16 mouse cellular contexts compared by ENCODE assay signal in genomic region chr1:173409066-173409465, GRCm38 (mm10). TPM values are rescaled to one million over a fixed set of nuclear protein-coding genes. Genes with fewer than 3 reads are reported as not detected.
DNase-seq lines count a peak whose midpoint lies in the region; ATAC-seq and TF ChIP-seq lines count a peak whose summit lies in the region.
"Had no signal": no experiment of that assay in that cellular context is flagged by ENCODE, and none has a peak within 500 bp of the region (broad histone marks: within the 10 kb centered on the region; RNA-seq: fewer than 3 reads in every experiment).

No protein-coding gene starts in this region.

- dilution Hi-C loops in CH12.LX (cut with MboI; ENCODE audit: extremely low pct_ligation_motif_present, extremely low pct_unique_long_range_greater_than_20kb, low sequenced_read_pairs), result no loop called here

- H3K4me3 ChIP-seq in CH12.LX (replicated peaks in 1 of 3; ENCODE audit: low read depth in 2 of 3, low read length in 2 of 3, poor library complexity in 1 of 3), result no peak overlapping the region
- no peak overlapping the region for H3K4me3 ChIP-seq in kidney, embryonic 15.5 days (replicated peaks)
- H3K4me3 ChIP-seq: limb, embryonic 13.5 days; megakaryocyte, embryonic 14.5 days; neural tube, embryonic 13.5 days had no signal

- in situ Hi-C loops in CH12.LX (cut with MboI; ENCODE audit: low pct_ligation_motif_present, low pct_unique_long_range_greater_than_20kb, low sequenced_read_pairs), result no loop called here

- peak; percentile 66 for DNase-seq in heart, adult 11 months
- DNase-seq in heart, adult 18-20 months, result no peak
- DNase-seq in CH12.LX (ENCODE audit: extremely low read depth), result peak; percentile 70
- no peak for DNase-seq in kidney, adult 11 months
- no peak for DNase-seq in embryo, embryonic 9.5 days (ENCODE audit: extremely low spot score)
- DNase-seq: cerebellum, adult 11-12 months; right cerebral cortex, postnatal 4 days; thymus, adult 2 months had no signal

- no peaks in the 10 kb centered on the region for H3K9me3 ChIP-seq in CH12.LX (replicated peaks; ENCODE audit: low read length)
- no peaks in the 10 kb centered on the region for H3K9me3 ChIP-seq in kidney, embryonic 15.5 days (replicated peaks)
- H3K9me3 ChIP-seq: limb, embryonic 13.5 days; megakaryocyte, embryonic 14.5 days; neural tube, embryonic 13.5 days had no signal

- H3K9ac ChIP-seq in CH12.LX (ENCODE audit: insufficient read depth, low read depth), result no peak overlapping the region
- no peak overlapping the region for H3K9ac ChIP-seq in kidney, embryonic 15.5 days
- H3K9ac ChIP-seq: limb, embryonic 13.5 days; neural tube, embryonic 13.5 days had no signal

- TF ChIP-seq EP300 in CH12.LX (IDR thresholded peaks at IDR 0.05; ENCODE audit: low read length), result 0 out of 2 replicates have a peak, but pooled peaks have one; percentile 26

- H3K27me3 ChIP-seq in CH12.LX (replicated peaks), result no peaks in the 10 kb centered on the region
- no peaks in the 10 kb centered on the region for H3K27me3 ChIP-seq in kidney, embryonic 15.5 days
- H3K27me3 ChIP-seq: limb, embryonic 13.5 days; megakaryocyte, embryonic 14.5 days; neural tube, embryonic 13.5 days; Patski had no signal

- no peaks in the 10 kb centered on the region for H3K36me3 ChIP-seq in CH12.LX (replicated peaks in 1 of 2; ENCODE audit: control insufficient read depth in 1 of 2, insufficient read depth in 1 of 2, low read length in 1 of 2)
- no peaks in the 10 kb centered on the region for H3K36me3 ChIP-seq in kidney, embryonic 15.5 days
- H3K36me3 ChIP-seq: limb, embryonic 13.5 days; neural tube, embryonic 13.5 days had no signal

- TF ChIP-seq CTCF in CH12.LX (conservative IDR thresholded peaks at IDR 0.05 in 1 of 2, IDR thresholded peaks at IDR 0.05 in 1 of 2; ENCODE audit: low read depth in 2 of 2, low read length in 2 of 2), result no peak

- H3K4me1 ChIP-seq in CH12.LX (ENCODE audit: control insufficient read depth in 1 of 2, insufficient read depth in 2 of 2), result peaks cover 5 to 34% of the 10 kb centered on the region in 2 experiments
- peaks cover 8% of the 10 kb centered on the region; the same call in 1 of the 2 replicates for H3K4me1 ChIP-seq in kidney, embryonic 15.5 days
- H3K4me1 ChIP-seq: megakaryocyte, embryonic 14.5 days had no signal

- no peaks in the 10 kb centered on the region for H3K79me2 ChIP-seq in CH12.LX (replicated peaks; ENCODE audit: control insufficient read depth, extremely low read depth, insufficient read depth, poor library complexity, severe bottlenecking)

- no peak for TF ChIP-seq RAD21 in CH12.LX (IDR thresholded peaks at IDR 0.05; ENCODE audit: low read depth, low read length)

- peak; percentile 96 for ATAC-seq in granulocyte monocyte progenitor cell, adult 5-6 weeks (replicated peaks; ENCODE audit: poor library complexity, severe bottlenecking)
- peak; percentile 95 for ATAC-seq in neutrophil, adult 5-6 weeks (ENCODE audit: extremely low read depth, insufficient number of reproducible peaks, low FRiP score, poor library complexity, severe bottlenecking)
- ATAC-seq in kidney, embryonic 15.5 days (replicated peaks; ENCODE audit: low FRiP score), result no peak
- ATAC-seq: hindbrain, embryonic 16.5 days; Patski had no signal

- H3K27ac ChIP-seq in CH12.LX (ENCODE audit: insufficient read depth, low read depth), result no peak overlapping the region
- no peak overlapping the region for H3K27ac ChIP-seq in kidney, embryonic 15.5 days
- H3K27ac ChIP-seq: limb, embryonic 13.5 days; neural tube, embryonic 13.5 days had no signal

- TF ChIP-seq POLR2A in CH12.LX (IDR thresholded peaks at IDR 0.05; ENCODE audit: low read depth, low read length), result no peak

- no peak overlapping the region for H3K4me2 ChIP-seq in CH12.LX (ENCODE audit: insufficient read depth, low read depth, poor library complexity, severe bottlenecking)
- no peak overlapping the region for H3K4me2 ChIP-seq in kidney, embryonic 15.5 days
- H3K4me2 ChIP-seq: limb, embryonic 13.5 days; neural tube, embryonic 13.5 days had no signal

TF ChIP-seq in CH12.LX, 34 proteins besides CTCF, POLR2A, EP300 and RAD21:
- TF ChIP-seq ETS1 (conservative IDR thresholded peaks at IDR 0.05; ENCODE audit: low read depth, low read length) (peak; percentile 58), ELF1 (IDR thresholded peaks at IDR 0.05; ENCODE audit: low read depth, low read length) (0 out of 2 replicates have a peak, but pooled peaks have one; percentile 18), USF2 (conservative IDR thresholded peaks at IDR 0.05; ENCODE audit: low read depth, low read length) (no peak), ZMIZ1 (IDR thresholded peaks at IDR 0.05; ENCODE audit: low read depth, low read length) (no peak), MAX (IDR thresholded peaks at IDR 0.05; ENCODE audit: low read length) (no peak), UBTF (IDR thresholded peaks at IDR 0.05; ENCODE audit: low read depth, low read length) (no peak), BHLHE40 (IDR thresholded peaks at IDR 0.05; ENCODE audit: low read depth, low read length) (peak; percentile 40; the same call in 1 of the 2 replicates), USF1 (IDR thresholded peaks at IDR 0.05; ENCODE audit: low read depth, low read length) (no peak), ZC3H11A (IDR thresholded peaks at IDR 0.05; ENCODE audit: low read depth, low read length) (no peak), KAT2A (IDR thresholded peaks at IDR 0.05; ENCODE audit: insufficient replicate concordance, low read length) (no peak), JUND (conservative IDR thresholded peaks at IDR 0.05; ENCODE audit: low read depth, low read length) (no peak), CHD1 (IDR thresholded peaks at IDR 0.05; ENCODE audit: low read depth, low read length) (no peak)

RNA-seq across cellular contexts. Expression of gene Cadm3, which starts 41.6 kb away (rescaled TPM):
- total RNA-seq in heart, adult 18-20 months (2021), result 1 to 10 TPM; 2.1 to 2.3 TPM
- total RNA-seq in CH12.LX (2012; rRNA removed) (not detected in 2 replicates), CH12.LX (2014; rRNA removed) (not detected in 2 replicates)
- polyA plus RNA-seq in CH12.LX (2012; ENCODE audit: insufficient read length, low read depth), result not detected in 2 replicates
- not detected in 2 replicates for total RNA-seq in granulocyte monocyte progenitor cell, adult 5-6 weeks (2014; fragmentation: Nextera tagmentation)
- 0.26 TPM in 1 of 2 replicates, not detected in the other for total RNA-seq in granulocyte monocyte progenitor cell, adult 5-6 weeks (2017)
- 0.37 TPM in 1 of 2 replicates, not detected in the other for total RNA-seq in neutrophil, adult 5-6 weeks (2017)
- 0.71 and 1.3 TPM in 2 replicates for polyA plus RNA-seq in kidney, embryonic 15.5 days (2015; fragmentation: Nextera tagmentation; extraction: Ambion mirVana)
- polyA plus RNA-seq: Patski had no signal

RNA-seq across cellular contexts. Expression of gene Aim2, which starts 58.4 kb away (rescaled TPM):
- 1 to 10 TPM; 1.2 to 1.6 TPM for total RNA-seq in heart, adult 18-20 months (2021)
- 59.7 and 59.8 TPM in 2 replicates for total RNA-seq in CH12.LX (2012; rRNA removed)
- 117 and 130 TPM in 2 replicates for total RNA-seq in CH12.LX (2014; rRNA removed)
- 83.7 and 87.0 TPM in 2 replicates for polyA plus RNA-seq in CH12.LX (2012; ENCODE audit: insufficient read length, low read depth)
- total RNA-seq in granulocyte monocyte progenitor cell, adult 5-6 weeks (2014; fragmentation: Nextera tagmentation), result 59.1 and 67.7 TPM in 2 replicates
- 80.6 and 90.7 TPM in 2 replicates for total RNA-seq in granulocyte monocyte progenitor cell, adult 5-6 weeks (2017)
- total RNA-seq in neutrophil, adult 5-6 weeks (2017), result 207 and 213 TPM in 2 replicates
- 2.7 and 2.9 TPM in 2 replicates for polyA plus RNA-seq in kidney, embryonic 15.5 days (2015; fragmentation: Nextera tagmentation; extraction: Ambion mirVana)

Comparison
In these comparisons a context has a peak if more than half of its experiments do, and no peak if none do; other contexts are left out.
1. DNase-seq: peak in heart, adult 11 months (single experiment) and CH12.LX (single experiment); none in heart, adult 18-20 months (0 of 2), kidney, adult 11 months (single experiment) and embryo, embryonic 9.5 days (single experiment).
2. RNA of gene Aim2, which starts 58.4 kb away (total RNA-seq): 207 to 213 TPM in neutrophil, adult 5-6 weeks, 59.7 to 130 TPM in CH12.LX and 59.1 to 90.7 TPM in granulocyte monocyte progenitor cell, adult 5-6 weeks; 1.2 to 1.6 TPM in heart, adult 18-20 months; every median in the first group is over 10 times any median in the second.